Mouse (Mus musculus): ENCODE results near the gene Rtel1. TPM values are rescaled to one million over a fixed set of nuclear protein-coding genes. Genes with fewer than 3 reads are reported as not detected.

Rtel1 gene
- polyA plus RNA-seq, 1 experiment = 119 TPM

DNA sequence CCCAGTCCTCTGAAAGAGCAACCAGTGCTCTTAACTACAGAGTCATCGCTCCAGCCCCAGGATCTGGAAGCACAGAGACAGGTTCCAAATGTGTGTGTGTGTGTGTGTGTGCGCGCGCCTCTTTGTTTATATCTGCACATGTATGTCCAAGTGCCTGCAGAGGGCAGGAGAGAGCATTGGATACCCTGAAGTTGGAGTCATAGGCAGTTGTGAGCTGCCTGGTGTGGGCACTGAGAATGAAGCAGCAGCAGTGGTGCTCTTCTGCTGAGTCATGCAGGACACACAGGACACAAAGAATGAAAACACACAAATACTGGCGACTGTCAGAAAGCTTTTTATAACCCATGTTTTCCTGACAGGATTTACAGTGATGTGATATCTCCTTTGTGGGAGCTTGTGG lies 50.5 kb downstream of the Rtel1 start:
- TF ChIP-seq CTCF (IDR thresholded peaks at IDR 0.05; ENCODE audit: borderline replicate concordance, control insufficient read depth, extremely low read depth, insufficient read depth, low read length, poor library complexity) (no peak), POLR2A (IDR thresholded peaks at IDR 0.05; ENCODE audit: control insufficient read depth, extremely low read depth, insufficient read depth, low read length, poor library complexity) (no peak)
- H3K4me3 ChIP-seq (ENCODE audit: control insufficient read depth, insufficient read depth, low read length) = no peak overlapping the region
- H3K27ac ChIP-seq (ENCODE audit: control insufficient read depth, insufficient read depth, low read length) = no peak overlapping the region
- peaks cover 6% of the 10 kb centered on the region for H3K4me1 ChIP-seq (replicated peaks; ENCODE audit: control insufficient read depth, insufficient read depth, low read length)
- no peaks in the 10 kb centered on the region for H3K36me3 ChIP-seq (ENCODE audit: control insufficient read depth, insufficient read depth, low read length)
- no peaks in the 10 kb centered on the region for H3K27me3 ChIP-seq (ENCODE audit: control insufficient read depth, insufficient read depth, low read length)
- WGBS = 97% methylated on average over 5 of the region's 5 CpGs
- DNase-seq = no peak

DNA sequence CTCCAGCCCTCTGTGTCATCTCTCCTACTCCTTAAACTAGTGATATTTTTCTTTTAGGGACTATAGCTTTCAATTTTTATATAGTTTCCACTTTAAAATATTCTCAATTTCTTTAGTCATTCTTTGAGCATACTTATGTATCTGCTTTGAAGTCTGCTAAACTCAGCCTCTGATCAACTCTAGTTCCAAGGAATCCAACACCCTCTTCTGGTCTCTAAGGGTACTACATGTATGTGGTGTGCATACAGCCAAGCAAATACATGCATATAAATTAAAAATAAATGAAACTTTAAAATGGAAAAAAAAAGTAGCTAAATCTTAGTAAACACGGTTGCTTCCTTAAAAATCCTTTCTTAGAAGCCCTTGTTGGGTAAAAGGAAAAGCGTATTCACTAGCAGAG lies 56.2 kb downstream of the Rtel1 start:
- Histone ChIP-seq H3K4me1 (replicated peaks; ENCODE audit: control insufficient read depth, insufficient read depth, low read length) (peaks cover 10% of the 10 kb centered on the region; the same call in 1 of the 2 replicates), H3K4me3 (ENCODE audit: control insufficient read depth, insufficient read depth, low read length) (no peak overlapping the region), H3K27ac (ENCODE audit: control insufficient read depth, insufficient read depth, low read length) (no peak overlapping the region), H3K36me3 (ENCODE audit: control insufficient read depth, insufficient read depth, low read length) (peaks cover 18% of the 10 kb centered on the region), H3K27me3 (ENCODE audit: control insufficient read depth, insufficient read depth, low read length) (no peaks in the 10 kb centered on the region)
- 93% methylated on average over 2 of the region's 2 CpGs for WGBS
- TF ChIP-seq CTCF (IDR thresholded peaks at IDR 0.05; ENCODE audit: borderline replicate concordance, control insufficient read depth, extremely low read depth, insufficient read depth, low read length, poor library complexity) = no peak
- TF ChIP-seq POLR2A (IDR thresholded peaks at IDR 0.05; ENCODE audit: control insufficient read depth, extremely low read depth, insufficient read depth, low read length, poor library complexity) = no peak
- peak; percentile 44 for DNase-seq

DNA sequence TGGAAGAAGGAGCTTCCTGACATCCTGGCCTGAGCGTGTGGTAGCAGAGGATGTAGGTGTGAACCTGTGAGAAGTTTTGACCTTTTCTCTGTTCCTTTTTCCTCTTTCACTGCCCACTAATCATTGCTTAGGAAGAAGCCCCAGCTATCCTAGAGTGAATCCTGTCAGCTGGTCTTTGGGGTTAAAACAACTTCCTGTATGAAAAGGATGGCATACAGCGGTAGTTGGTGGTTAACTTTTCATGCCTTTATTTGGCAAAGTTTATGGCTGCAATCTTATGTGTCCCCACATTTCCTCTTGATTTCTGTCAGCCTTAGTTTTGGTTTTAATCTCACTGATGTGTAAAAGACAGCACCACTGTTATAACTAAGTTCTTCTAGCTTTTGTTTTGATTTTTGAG lies 57.7 kb downstream of the Rtel1 start:
- 11% methylated on average over 2 of the region's 2 CpGs for WGBS
- H3K4me3 ChIP-seq (ENCODE audit: control insufficient read depth, insufficient read depth, low read length) = no peak overlapping the region
- peaks cover 18% of the 10 kb centered on the region for H3K36me3 ChIP-seq (ENCODE audit: control insufficient read depth, insufficient read depth, low read length)
- H3K27ac ChIP-seq (ENCODE audit: control insufficient read depth, insufficient read depth, low read length) = peak overlapping the region; percentile 64
- H3K4me1 ChIP-seq (replicated peaks; ENCODE audit: control insufficient read depth, insufficient read depth, low read length) = peaks cover 16% of the 10 kb centered on the region
- H3K27me3 ChIP-seq (ENCODE audit: control insufficient read depth, insufficient read depth, low read length) = no peaks in the 10 kb centered on the region
- TF ChIP-seq CTCF (IDR thresholded peaks at IDR 0.05; ENCODE audit: borderline replicate concordance, control insufficient read depth, extremely low read depth, insufficient read depth, low read length, poor library complexity) = no peak
- no peak for TF ChIP-seq POLR2A (IDR thresholded peaks at IDR 0.05; ENCODE audit: control insufficient read depth, extremely low read depth, insufficient read depth, low read length, poor library complexity)
- no peak for DNase-seq

DNA sequence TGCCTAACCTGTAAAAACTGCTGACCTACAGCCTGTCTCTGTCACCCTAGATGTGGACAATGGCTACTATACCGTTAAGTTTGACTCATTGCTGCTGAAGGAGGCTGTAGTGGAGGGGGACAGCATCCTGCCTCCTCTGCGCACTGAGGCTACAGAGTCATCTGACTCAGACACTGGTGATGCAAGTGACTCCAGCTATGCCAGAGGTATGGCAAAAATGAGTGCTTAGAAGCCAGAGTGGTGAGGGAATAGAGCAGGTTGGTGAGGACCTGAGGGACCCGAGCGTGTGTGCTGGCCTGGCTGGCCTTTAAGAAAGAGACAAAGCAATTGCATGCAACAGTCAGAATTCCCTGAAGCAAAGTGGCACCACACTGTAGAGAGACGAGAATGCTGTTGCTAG lies 59.2 kb downstream of the Rtel1 start:
- TF ChIP-seq CTCF (IDR thresholded peaks at IDR 0.05; ENCODE audit: borderline replicate concordance, control insufficient read depth, extremely low read depth, insufficient read depth, low read length, poor library complexity) (no peak), POLR2A (IDR thresholded peaks at IDR 0.05; ENCODE audit: control insufficient read depth, extremely low read depth, insufficient read depth, low read length, poor library complexity) (no peak)
- Histone ChIP-seq H3K27me3 (ENCODE audit: control insufficient read depth, insufficient read depth, low read length) (no peaks in the 10 kb centered on the region), H3K27ac (ENCODE audit: control insufficient read depth, insufficient read depth, low read length) (peak overlapping the region; percentile 56; the same call in 1 of the 2 replicates), H3K36me3 (ENCODE audit: control insufficient read depth, insufficient read depth, low read length) (peaks cover 26% of the 10 kb centered on the region), H3K4me1 (replicated peaks; ENCODE audit: control insufficient read depth, insufficient read depth, low read length) (peaks cover 16% of the 10 kb centered on the region), H3K4me3 (ENCODE audit: control insufficient read depth, insufficient read depth, low read length) (no peak overlapping the region)
- 94% methylated on average over 5 of the region's 5 CpGs for whole genome bisulfite sequencing
- no peak for DNase-seq

DNA sequence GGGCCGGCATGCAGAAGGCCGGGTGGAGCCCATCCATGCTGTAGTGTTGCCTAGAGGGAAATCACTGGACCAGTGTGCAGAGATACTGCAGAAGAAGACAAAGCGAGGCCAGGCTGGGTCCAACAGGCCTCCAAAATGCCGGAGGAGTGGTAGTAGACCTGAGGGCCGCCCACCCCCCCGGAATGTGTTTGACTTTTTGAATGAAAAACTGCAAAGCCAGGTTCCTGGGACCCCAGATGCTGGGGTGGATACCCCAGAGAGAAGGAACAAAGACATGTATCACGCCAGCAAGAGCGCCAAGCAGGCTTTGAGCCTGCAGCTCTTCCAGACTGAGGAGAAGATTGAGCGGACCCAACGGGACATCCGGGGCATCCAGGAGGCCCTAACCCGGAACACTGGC lies 60.2 kb downstream of the Rtel1 start, which contains the start of gene Lime1:
Lime1 (plus strand) TSS at position 301 of the 400 bp plus-strand sequence.
- Histone ChIP-seq H3K27ac (ENCODE audit: control insufficient read depth, insufficient read depth, low read length) (no peak within 1 kb of the TSS), H3K36me3 (ENCODE audit: control insufficient read depth, insufficient read depth, low read length) (peaks cover 29% of the 10 kb centered on the region), H3K27me3 (ENCODE audit: control insufficient read depth, insufficient read depth, low read length) (no peaks in the 10 kb centered on the region), H3K4me1 (replicated peaks; ENCODE audit: control insufficient read depth, insufficient read depth, low read length) (peaks cover 16% of the 10 kb centered on the region), H3K4me3 (ENCODE audit: control insufficient read depth, insufficient read depth, low read length) (no peak within 1 kb of the TSS)
- no peak for TF ChIP-seq CTCF (IDR thresholded peaks at IDR 0.05; ENCODE audit: borderline replicate concordance, control insufficient read depth, extremely low read depth, insufficient read depth, low read length, poor library complexity)
- TF ChIP-seq POLR2A (IDR thresholded peaks at IDR 0.05; ENCODE audit: control insufficient read depth, extremely low read depth, insufficient read depth, low read length, poor library complexity) = no peak
- no peak for DNase-seq
- WGBS = 99% methylated on average over 12 of the region's 12 CpGs

DNA sequence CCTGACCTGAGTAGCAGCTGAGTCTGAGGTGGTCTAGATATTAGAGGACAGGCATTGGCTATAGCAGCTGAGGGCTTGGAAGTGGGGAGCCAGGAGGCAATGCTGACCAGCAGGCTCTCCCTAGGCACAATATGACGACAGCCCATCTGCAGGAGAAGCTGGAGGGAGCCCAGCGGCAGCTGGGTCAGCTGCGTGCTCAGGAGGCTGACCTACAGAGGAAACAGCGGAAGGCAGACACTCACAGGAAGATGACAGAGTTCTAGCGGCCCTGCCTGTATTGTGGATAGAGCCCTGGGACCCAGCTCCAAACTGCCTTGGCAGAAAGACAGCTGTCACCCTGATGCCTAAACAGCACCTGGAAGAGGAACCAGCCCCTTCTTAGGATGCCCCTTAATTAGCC lies 60.7 kb downstream of the Rtel1 start:
- H3K36me3 ChIP-seq (ENCODE audit: control insufficient read depth, insufficient read depth, low read length) = peaks cover 30% of the 10 kb centered on the region
- no peak overlapping the region for H3K27ac ChIP-seq (ENCODE audit: control insufficient read depth, insufficient read depth, low read length)
- WGBS = 85% methylated on average over 5 of the region's 5 CpGs
- TF ChIP-seq CTCF (IDR thresholded peaks at IDR 0.05; ENCODE audit: borderline replicate concordance, control insufficient read depth, extremely low read depth, insufficient read depth, low read length, poor library complexity) (no peak), POLR2A (IDR thresholded peaks at IDR 0.05; ENCODE audit: control insufficient read depth, extremely low read depth, insufficient read depth, low read length, poor library complexity) (no peak)
- no peak for DNase-seq
- H3K27me3 ChIP-seq (ENCODE audit: control insufficient read depth, insufficient read depth, low read length) = no peaks in the 10 kb centered on the region
- no peak overlapping the region for H3K4me3 ChIP-seq (ENCODE audit: control insufficient read depth, insufficient read depth, low read length)
- H3K4me1 ChIP-seq (replicated peaks; ENCODE audit: control insufficient read depth, insufficient read depth, low read length) = peaks cover 16% of the 10 kb centered on the region

DNA sequence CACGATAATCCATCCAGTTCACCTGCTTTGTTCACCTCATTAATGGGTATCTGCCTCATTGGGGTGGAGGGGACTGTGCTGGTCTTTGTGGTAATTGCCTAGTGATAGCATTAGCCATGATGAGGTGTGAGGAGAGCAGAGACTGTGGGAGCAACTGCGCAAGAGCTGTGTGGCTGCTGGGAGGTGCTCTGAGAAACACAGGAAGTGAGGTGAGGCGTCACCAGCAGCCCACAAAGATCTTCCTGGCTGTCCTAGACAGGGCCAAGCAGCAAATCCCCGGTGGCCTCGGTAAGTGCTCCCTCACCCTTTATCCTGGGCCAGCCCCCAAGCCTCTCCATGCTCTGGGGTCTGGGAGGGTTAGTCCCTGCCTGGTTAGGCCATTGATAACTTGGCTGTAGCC lies 61.6 kb downstream of the Rtel1 start:
- TF ChIP-seq CTCF (IDR thresholded peaks at IDR 0.05; ENCODE audit: borderline replicate concordance, control insufficient read depth, extremely low read depth, insufficient read depth, low read length, poor library complexity) (no peak), POLR2A (IDR thresholded peaks at IDR 0.05; ENCODE audit: control insufficient read depth, extremely low read depth, insufficient read depth, low read length, poor library complexity) (no peak)
- DNase-seq = peak; percentile 44
- Histone ChIP-seq H3K27me3 (ENCODE audit: control insufficient read depth, insufficient read depth, low read length) (no peaks in the 10 kb centered on the region), H3K4me1 (replicated peaks; ENCODE audit: control insufficient read depth, insufficient read depth, low read length) (peaks cover 16% of the 10 kb centered on the region), H3K27ac (ENCODE audit: control insufficient read depth, insufficient read depth, low read length) (no peak overlapping the region), H3K36me3 (ENCODE audit: control insufficient read depth, insufficient read depth, low read length) (peaks cover 32% of the 10 kb centered on the region), H3K4me3 (ENCODE audit: control insufficient read depth, insufficient read depth, low read length) (peak overlapping the region; percentile 50)
- WGBS = 17% methylated on average over 5 of the region's 5 CpGs
